8 mouse cellular contexts compared by ENCODE assay signal in genomic region chr12:69363899-69364762, GRCm38 (mm10). TPM values are rescaled to one million over a fixed set of nuclear protein-coding genes. Genes with fewer than 3 reads are reported as not detected.
DNase-seq lines count a peak whose midpoint lies in the region; ATAC-seq and TF ChIP-seq lines count a peak whose summit lies in the region.

No protein-coding gene starts in this region.

- H3K27me3 ChIP-seq in hindbrain, embryonic 16.5 days (replicated peaks; ENCODE audit: control insufficient read depth, insufficient read depth, low read length) = no peaks in the 10 kb centered on the region
- H3K27me3 ChIP-seq in megakaryocyte, embryonic 14.5 days (replicated peaks) = no peaks in the 10 kb centered on the region

- peak; percentile 55 for ATAC-seq in activated CD4-positive, CD25-positive, alpha-beta regulatory T cell, adult 4 months
- no peak for ATAC-seq in hindbrain, embryonic 16.5 days

- no peaks in the 10 kb centered on the region for H3K9me3 ChIP-seq in hindbrain, embryonic 16.5 days (ENCODE audit: control insufficient read depth, low read length)
- H3K9me3 ChIP-seq in megakaryocyte, embryonic 14.5 days = no peaks in the 10 kb centered on the region

- H3K4me3 ChIP-seq in hindbrain, embryonic 16.5 days (ENCODE audit: low read length) = peak overlapping the region; percentile 55
- H3K4me3 ChIP-seq in left cerebral cortex, adult 2 months = peak overlapping the region; percentile 60
- H3K4me3 ChIP-seq in megakaryocyte, embryonic 14.5 days (replicated peaks) = peak overlapping the region; percentile 93

- H3K4me2 ChIP-seq in hindbrain, embryonic 16.5 days (ENCODE audit: low read length) = peak overlapping the region; percentile 89

- TF ChIP-seq CTCF in left cerebral cortex, adult 2 months (IDR thresholded peaks at IDR 0.05) = peak; percentile 28

- peak overlapping the region; percentile 70 for H3K9ac ChIP-seq in hindbrain, embryonic 16.5 days (ENCODE audit: low read depth, low read length)

- intact Hi-C loops in left cerebral cortex, adult 2 months (cut with DNase I) = no loop called here

- H3K27ac ChIP-seq in hindbrain, embryonic 16.5 days (ENCODE audit: low read depth, low read length) = peak overlapping the region; percentile 37; the same call in 1 of the 2 replicates
- peak overlapping the region; percentile 81 for H3K27ac ChIP-seq in left cerebral cortex, adult 2 months

- peaks cover 5% of the 10 kb centered on the region for H3K4me1 ChIP-seq in hindbrain, embryonic 16.5 days (ENCODE audit: control insufficient read depth, insufficient read depth, low read depth, low read length)
- peaks cover 30% of the 10 kb centered on the region for H3K4me1 ChIP-seq in megakaryocyte, embryonic 14.5 days

- no peaks in the 10 kb centered on the region for H3K36me3 ChIP-seq in hindbrain, embryonic 16.5 days (ENCODE audit: control insufficient read depth, insufficient read depth, low read length)
- no peaks in the 10 kb centered on the region for H3K36me3 ChIP-seq in megakaryocyte, embryonic 14.5 days (replicated peaks; ENCODE audit: low read length)

- DNase-seq in cerebellum, postnatal 36 days = peak; percentile 72 to 77
- DNase-seq in gastrocnemius, adult 8-10 months (ENCODE audit: low spot score in 2 of 2) = peak; percentile 67 to 69
- DNase-seq in left cerebral cortex, adult 2 months (ENCODE audit: extremely low spot score in 1 of 2, low spot score in 2 of 2) = peak; percentile 65 to 71
- peak; percentile 64 to 67 for DNase-seq in right cerebral cortex, adult 2 months (ENCODE audit: low spot score in 2 of 2)
- peak; percentile 69 for DNase-seq in urinary bladder, adult 2 months (ENCODE audit: low spot score)

- 4% methylated on average over 32 of the region's 32 CpGs for WGBS in hindbrain, embryonic 16.5 days

RNA-seq across cellular contexts. Expression of gene Nemf, which starts 7.2 kb away (rescaled TPM):
- polyA plus RNA-seq in activated CD4-positive, CD25-positive, alpha-beta regulatory T cell, adult 4 months (2017; shearing (Covaris generic)) = 100 to 1,000 TPM; 138 to 148 TPM
- total RNA-seq in gastrocnemius, adult 8-10 months (2022) = 10 to 100 TPM; 15.6 to 21.4 (median 17.5) TPM
- 82.4 and 85.0 TPM in 2 replicates for polyA plus RNA-seq in hindbrain, embryonic 16.5 days (2015; fragmentation: Nextera tagmentation; extraction: Ambion mirVana)
- 10 to 100 TPM; 46.3 to 53.7 TPM for total RNA-seq in left cerebral cortex, adult 2 months (2021)
- 1.4 and 3.2 TPM in 2 replicates for polyA plus RNA-seq in megakaryocyte, embryonic 14.5 days (2012; ENCODE audit: insufficient read depth, low replicate concordance)
- polyA plus RNA-seq in urinary bladder, adult 2 months (2012; rRNA removed) = 28.8 and 32.1 TPM in 2 replicates

RNA-seq across cellular contexts. Expression of gene Arf6, which starts 7.8 kb away (rescaled TPM):
- 10 to 100 TPM; 35.2 to 74.5 TPM for polyA plus RNA-seq in activated CD4-positive, CD25-positive, alpha-beta regulatory T cell, adult 4 months (2017; shearing (Covaris generic))
- 10 to 100 TPM; 18.4 to 23.3 (median 21.9) TPM for total RNA-seq in gastrocnemius, adult 8-10 months (2022)
- 20.7 and 21.8 TPM in 2 replicates for polyA plus RNA-seq in hindbrain, embryonic 16.5 days (2015; fragmentation: Nextera tagmentation; extraction: Ambion mirVana)
- 10 to 100 TPM; 56.8 to 58.9 TPM for total RNA-seq in left cerebral cortex, adult 2 months (2021)
- 211 and 251 TPM in 2 replicates for polyA plus RNA-seq in megakaryocyte, embryonic 14.5 days (2012; ENCODE audit: insufficient read depth, low replicate concordance)
- 73.3 and 73.5 TPM in 2 replicates for polyA plus RNA-seq in urinary bladder, adult 2 months (2012; rRNA removed)

RNA-seq across cellular contexts. Expression of gene Gm9887, which starts 8.1 kb away (rescaled TPM):
- not detected for polyA plus RNA-seq in activated CD4-positive, CD25-positive, alpha-beta regulatory T cell, adult 4 months (2017; shearing (Covaris generic))
- under 1 TPM in 1 of 4 experiments, not detected in 3; 0.49 TPM for total RNA-seq in gastrocnemius, adult 8-10 months (2022)
- 0.56 and 0.66 TPM in 2 replicates for polyA plus RNA-seq in hindbrain, embryonic 16.5 days (2015; fragmentation: Nextera tagmentation; extraction: Ambion mirVana)
- total RNA-seq in left cerebral cortex, adult 2 months (2021) = 1 to 10 TPM; 1.2 TPM
- 3.3 and 4.8 TPM in 2 replicates for polyA plus RNA-seq in megakaryocyte, embryonic 14.5 days (2012; ENCODE audit: insufficient read depth, low replicate concordance)
- 0.69 TPM in 2 replicates for polyA plus RNA-seq in urinary bladder, adult 2 months (2012; rRNA removed)
